Mouse (Mus musculus) bone marrow, adult 2 months (tissue): Measurements from ENCODE around the gene Tenm4. TPM values are rescaled to one million over a fixed set of nuclear protein-coding genes. Genes with fewer than 3 reads are reported as not detected.

ENCODE experiments used
- H3K27ac ChIP-seq: fragments of 200-500 bp; 2 replicates; pipeline ENCODE4 v1.5.1; 2012; ENCODE audit warnings: low read depth, mild to moderate bottlenecking, control low read depth, inconsistent platforms, low read length; ENCODE audit not compliant: control insufficient read depth, poor library complexity, insufficient read depth
- H3K4me1 ChIP-seq: fragments of 200-500 bp; 2 replicates; pipeline ENCODE4 v1.6.1; 2011; ENCODE audit warnings: low read length; ENCODE audit not compliant: control insufficient read depth, insufficient read depth
- H3K4me3 ChIP-seq: fragments of 200-500 bp; replicated peaks from 2 replicates; pipeline ENCODE3; 2011; ENCODE audit warnings: mild to moderate bottlenecking, low read depth, low read length, control low read depth; ENCODE audit not compliant: control insufficient read depth
- CTCF ChIP-seq: fragments of 200-500 bp; IDR thresholded peaks from 2 replicates; pipeline ENCODE4 v1.5.1; 2011; ENCODE audit warnings: low read length, control low read depth; ENCODE audit not compliant: control insufficient read depth, insufficient read depth
- POLR2A ChIP-seq: fragments of 200-500 bp; IDR thresholded peaks from 2 replicates; pipeline ENCODE4 v1.6.1; 2011; ENCODE audit warnings: low read depth, mild to moderate bottlenecking, control low read depth, low read length, borderline replicate concordance; ENCODE audit not compliant: control insufficient read depth
- WGBS: fragments of 180-500 bp; shearing (Covaris S2); methylation state at CpG from one replicate; pipeline ENCODE4 v1.1.7; 2018; 5-methylcytosine and 5-hydroxymethylcytosine counted together
- polyA plus RNA-seq: library from polyadenylated mRNA; stranded (reverse); fragments of >200 nt; gene quantifications from 2 replicates; pipeline ENCODE4 v1.2.4, GENCODE M21; 2011; ENCODE audit warnings: low replicate concordance; ENCODE audit not compliant: missing spikeins, insufficient read depth, insufficient read length

Tenm4 gene
- polyA plus RNA-seq, 1 experiment: 1.3 TPM

- WGBS: 90% methylated on average over 18 of the region's 18 CpGs
- TF ChIP-seq CTCF (no peak), POLR2A (no peak)
- Histone ChIP-seq H3K4me1 (no peaks in the 10 kb centered on the region), H3K27ac (no peak overlapping the region), H3K4me3 (no peak overlapping the region)
Observed at GRCm38 (mm10) chr7:96887088-96887654, 716.1 kb downstream of the Tenm4 start.

- TF ChIP-seq POLR2A: no peak
- no peak for TF ChIP-seq CTCF
- no peak overlapping the region for H3K4me3 ChIP-seq
- no peaks in the 10 kb centered on the region for H3K4me1 ChIP-seq
- H3K27ac ChIP-seq: no peak overlapping the region
- WGBS: 72% methylated on average over 18 of the region's 18 CpGs
Observed at GRCm38 (mm10) chr7:96889061-96890034, 718.3 kb downstream of the Tenm4 start.

- Histone ChIP-seq H3K4me1 (no peaks in the 10 kb centered on the region), H3K27ac (no peak overlapping the region), H3K4me3 (no peak overlapping the region)
- TF ChIP-seq POLR2A (no peak), CTCF (no peak)
- WGBS: 27% methylated on average over 7 of the region's 7 CpGs
Observed at GRCm38 (mm10) chr7:96890035-96890621, 719.1 kb downstream of the Tenm4 start.

GRCm38 (mm10) chr7:96890987-96891386, 719.9 kb downstream of the Tenm4 start:
- TF ChIP-seq POLR2A (no peak), CTCF (no peak)
- Histone ChIP-seq H3K4me3 (no peak overlapping the region), H3K4me1 (no peaks in the 10 kb centered on the region), H3K27ac (no peak overlapping the region)
- WGBS: 84% methylated on average over 10 of the region's 10 CpGs

- H3K27ac ChIP-seq: no peak overlapping the region
- WGBS: 77% methylated on average over 10 of the region's 10 CpGs
Observed at GRCm38 (mm10) chr7:96899036-96899569, 728.1 kb downstream of the Tenm4 start.

GRCm38 (mm10) chr7:96902183-96902582, 731.1 kb downstream of the Tenm4 start:
- no peak overlapping the region for H3K27ac ChIP-seq
- no peaks in the 10 kb centered on the region for H3K4me1 ChIP-seq
- no peak overlapping the region for H3K4me3 ChIP-seq
- TF ChIP-seq CTCF: no peak
- no peak for TF ChIP-seq POLR2A
- WGBS: 62% methylated on average over 5 of the region's 5 CpGs

More at GRCm38 (mm10) chr7:96899036-96899569, 728.1 kb downstream of the Tenm4 start:
- H3K4me3 ChIP-seq: no peak overlapping the region
- TF ChIP-seq POLR2A (no peak), CTCF (no peak)
- no peaks in the 10 kb centered on the region for H3K4me1 ChIP-seq

- no peaks in the 10 kb centered on the region for H3K4me1 ChIP-seq
- 84% methylated on average over 17 of the region's 17 CpGs for WGBS
- H3K27ac ChIP-seq: no peak overlapping the region
- no peak overlapping the region for H3K4me3 ChIP-seq
- TF ChIP-seq POLR2A: no peak
- no peak for TF ChIP-seq CTCF
Observed at GRCm38 (mm10) chr7:96903088-96903985, 732.3 kb downstream of the Tenm4 start.

GRCm38 (mm10) chr7:96904442-96904841, 733.4 kb downstream of the Tenm4 start:
- TF ChIP-seq POLR2A (no peak), CTCF (no peak)
- Histone ChIP-seq H3K4me3 (no peak overlapping the region), H3K4me1 (no peaks in the 10 kb centered on the region), H3K27ac (no peak overlapping the region)
- WGBS: 72% methylated on average over 3 of the region's 3 CpGs
